Mouse (Mus musculus): Measurements from ENCODE around the gene BC024978.

The BC024978 gene

DNA sequence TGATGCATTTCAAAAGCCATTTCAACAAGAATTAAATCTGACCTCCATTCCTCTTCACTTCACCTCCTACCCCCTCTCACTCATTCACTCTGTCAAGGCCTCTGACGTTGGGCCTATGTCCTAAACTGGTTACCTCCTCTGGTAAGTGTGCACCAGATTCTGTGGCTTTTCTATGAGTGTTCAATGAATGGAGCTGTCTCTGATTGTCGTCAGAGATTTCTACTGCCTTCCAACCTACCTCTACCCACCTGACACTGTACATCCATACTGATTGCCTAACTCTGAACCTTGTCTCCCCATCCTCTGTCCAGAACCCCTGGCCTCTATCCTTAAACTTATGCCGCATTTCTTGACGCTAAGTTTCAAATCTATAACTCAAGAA is 17.6 kb upstream of the BC024978 start:
- in situ Hi-C loops (cut with MseI, MboI), result no loop called here

DNA sequence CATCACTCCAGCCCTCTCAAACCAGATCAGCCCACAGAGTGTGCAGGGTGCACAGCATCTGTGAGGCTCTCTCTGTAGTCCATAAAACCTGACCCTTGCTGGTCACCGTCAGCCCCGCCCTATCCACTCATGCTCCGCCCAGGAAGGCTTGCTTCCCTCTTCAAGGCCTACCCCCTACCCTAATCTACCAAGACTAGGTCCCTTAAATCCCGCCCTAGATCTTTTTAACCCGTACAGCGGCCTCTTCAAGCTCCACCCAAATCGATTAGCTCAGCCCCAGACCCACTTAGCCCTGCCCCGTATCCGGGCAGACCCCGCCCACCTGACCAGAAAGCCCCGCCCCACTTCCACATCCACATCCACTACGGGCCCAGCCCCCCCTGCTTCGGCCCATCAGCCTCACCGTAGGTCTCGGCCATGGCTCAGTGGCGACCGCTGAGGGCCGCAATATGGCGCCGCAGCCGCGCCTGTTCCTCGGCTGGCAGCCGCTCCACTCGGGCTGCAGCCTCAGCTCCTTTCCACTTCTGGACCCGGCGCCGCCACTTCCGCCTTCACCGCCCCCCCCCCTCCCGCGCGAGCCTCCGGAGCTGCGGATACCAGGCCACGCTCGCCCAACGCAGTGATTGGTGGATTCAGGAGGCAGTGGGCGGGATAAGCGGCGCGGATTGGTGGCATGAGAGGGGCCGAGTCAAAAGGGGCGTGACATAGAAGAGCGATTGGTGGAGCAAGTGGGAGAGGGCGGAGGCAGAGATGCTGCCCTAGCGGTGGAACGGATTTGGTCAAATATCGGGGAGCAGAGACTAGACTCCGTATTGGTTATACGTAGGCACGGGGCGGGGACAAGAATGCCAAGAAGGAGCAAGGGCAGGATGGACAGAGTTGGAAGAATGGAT is 17.0 kb upstream of the BC024978 start, which contains the start of gene Rab4b:
Gene Rab4b (minus strand): TSS at position 573 of the 893 bp plus-strand sequence.
- in situ Hi-C loops (cut with MseI, MboI), result no loop called here

DNA sequence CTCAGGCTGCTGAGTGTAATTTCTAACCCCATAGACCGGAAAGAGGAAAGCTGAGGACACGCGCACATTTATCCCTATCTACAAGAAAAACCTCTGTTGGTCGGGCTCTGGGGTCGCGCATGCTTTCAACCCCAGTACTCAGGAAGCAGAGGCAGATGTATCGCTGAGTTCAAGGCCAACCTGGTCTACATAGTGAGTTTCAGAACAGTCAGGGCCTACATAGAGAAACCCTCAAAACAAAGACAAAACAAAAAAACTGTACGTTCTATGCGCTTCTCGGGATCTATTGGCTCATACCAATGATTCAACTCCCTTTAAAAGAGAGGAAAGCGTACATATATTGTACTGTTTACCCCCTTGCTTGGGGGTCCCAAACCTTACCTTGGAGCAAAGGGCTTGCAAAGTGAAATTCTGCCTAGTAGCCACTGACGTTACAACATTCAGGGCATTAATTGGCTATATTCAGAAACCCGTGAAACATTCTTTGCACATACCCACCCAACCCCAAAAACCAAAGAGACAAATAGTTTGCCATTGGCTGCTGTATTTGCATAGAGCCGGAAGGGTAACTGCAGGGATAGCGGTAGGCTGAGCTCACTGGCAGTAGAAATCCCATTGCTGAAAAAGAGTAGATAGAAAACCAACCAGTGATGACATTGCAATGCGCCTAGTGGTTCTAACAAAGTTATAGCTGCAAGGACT is 16.2 kb upstream of the BC024978 start:
- in situ Hi-C loops (cut with MseI, MboI), result no loop called here

DNA sequence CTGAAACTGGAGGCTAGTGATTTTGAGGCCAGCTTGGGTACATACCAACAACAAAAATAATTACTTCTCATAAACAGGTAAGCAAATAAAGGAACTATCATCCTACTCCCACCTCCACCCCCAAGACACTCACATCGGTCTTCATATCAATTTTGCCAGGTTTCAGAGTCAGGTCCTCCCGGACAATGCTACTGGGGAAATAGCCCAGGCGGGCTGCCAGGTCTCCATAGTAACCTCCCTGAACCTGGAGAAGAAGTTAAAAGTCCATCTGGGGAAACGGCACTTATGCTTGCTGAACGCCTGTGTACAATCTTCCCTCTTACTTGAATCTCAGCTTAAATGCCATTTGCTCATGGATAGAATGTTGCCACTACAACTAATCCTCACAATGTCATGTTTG is 15.5 kb upstream of the BC024978 start:
- in situ Hi-C loops (cut with MseI, MboI), result no loop called here

GRCm38 (mm10) chr7:27180837-27181695 is 14.5 kb upstream of the BC024978 start, which contains the start of the genes Gm21983 and Mia:
TSS of gene Gm21983 (minus strand) at chr7:27181086.
TSS of gene Mia (minus strand) at chr7:27181157.
- in situ Hi-C loops (cut with MseI, MboI), result no loop called here

DNA sequence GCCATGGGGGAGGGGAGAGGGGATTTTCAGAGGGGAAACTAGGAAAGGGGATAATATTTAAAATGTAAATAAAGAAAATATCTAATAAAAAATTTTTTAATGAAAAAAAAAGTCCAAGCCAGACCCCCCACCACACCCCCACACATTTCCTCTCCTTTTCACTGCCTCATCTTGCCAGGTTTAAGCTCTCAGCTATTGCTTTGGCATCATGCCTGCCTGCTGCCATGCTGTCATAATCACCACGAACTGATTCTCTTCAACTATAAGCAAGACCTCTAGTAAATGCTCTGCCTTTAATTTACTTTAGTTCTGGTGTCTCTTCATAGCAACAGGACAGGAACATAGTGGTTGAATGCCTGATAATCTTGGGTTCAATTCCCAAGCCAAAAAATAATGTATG is 13.1 kb upstream of the BC024978 start:
- in situ Hi-C loops (cut with MseI, MboI), result no loop called here

DNA sequence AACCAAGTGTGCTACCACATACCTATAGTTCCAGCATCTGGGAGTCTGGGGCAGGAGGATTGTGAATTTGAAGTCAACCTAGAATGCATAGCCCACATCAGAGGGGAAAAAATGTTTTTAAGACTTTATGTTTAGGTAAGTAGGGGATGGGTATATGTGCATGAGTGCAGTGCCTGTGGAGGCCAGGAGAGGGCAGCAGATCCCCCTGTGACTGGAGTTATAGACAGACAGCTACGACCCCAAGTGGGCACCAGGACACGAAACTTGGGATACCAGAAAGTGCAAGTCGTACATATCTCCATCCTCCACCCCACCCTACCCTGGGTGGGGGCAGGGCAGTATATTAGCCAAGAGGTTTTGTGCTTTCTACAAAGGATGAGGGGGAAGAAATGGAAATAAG is 10.6 kb upstream of the BC024978 start:
- in situ Hi-C loops (cut with MseI, MboI), result no loop called here

- in situ Hi-C loops (cut with MseI, MboI), result no loop called here
These were observed 9.6 kb upstream of the BC024978 start for GRCm38 (mm10) chr7:27185986-27186385.

- in situ Hi-C loops (cut with MseI, MboI), result no loop called here
These were observed 6.2 kb upstream of the BC024978 start for GRCm38 (mm10) chr7:27189271-27189931.

- in situ Hi-C loops (cut with MseI, MboI), result no loop called here
These were observed 3.1 kb upstream of the BC024978 start for GRCm38 (mm10) chr7:27192434-27192833.

DNA sequence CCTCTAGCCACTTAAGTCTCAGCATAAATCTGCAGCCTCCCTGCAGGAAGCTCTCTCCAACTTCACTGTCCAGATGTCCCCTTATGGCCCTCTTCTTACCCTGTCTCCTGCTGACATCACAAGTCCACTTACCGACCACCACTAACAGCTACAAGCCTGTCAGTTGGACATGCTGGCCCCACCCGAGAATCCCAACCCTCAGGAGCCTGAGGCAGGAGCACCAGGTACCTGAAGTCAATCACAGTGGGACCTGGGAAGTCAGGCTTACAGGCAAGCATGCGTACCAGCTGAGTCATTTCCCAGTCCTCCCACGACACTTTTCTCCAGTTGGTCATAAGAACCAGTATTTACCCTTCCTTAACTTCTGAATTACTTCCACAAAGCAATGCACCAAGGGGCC is 1.9 kb upstream of the BC024978 start:
- in situ Hi-C loops (cut with MseI, MboI), result no loop called here

DNA sequence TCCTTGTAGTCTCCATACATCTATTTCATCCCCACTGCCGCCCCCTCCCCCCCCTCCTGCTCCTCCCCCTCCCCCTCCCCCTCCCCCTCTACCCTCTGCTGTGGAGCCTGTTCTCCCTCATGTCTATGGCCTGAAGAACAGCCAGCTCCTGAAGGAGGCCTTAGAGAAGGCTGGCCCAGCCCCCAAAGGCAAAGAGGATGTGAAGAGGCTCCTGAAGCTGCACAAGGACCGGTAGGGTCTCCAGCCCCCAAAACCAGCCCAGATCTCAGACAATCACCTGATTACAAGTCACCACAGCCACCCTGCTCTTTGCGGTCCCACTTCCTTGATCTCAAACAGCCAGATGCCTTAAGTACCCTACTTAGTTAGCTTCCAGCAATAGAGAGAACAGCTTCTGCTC is 1.6 kb downstream of the BC024978 start:
- in situ Hi-C loops (cut with MseI, MboI), result no loop called here

- in situ Hi-C loops (cut with MseI, MboI), result no loop called here
These were observed 2.1 kb downstream of the BC024978 start for GRCm38 (mm10) chr7:27197634-27198033.

DNA sequence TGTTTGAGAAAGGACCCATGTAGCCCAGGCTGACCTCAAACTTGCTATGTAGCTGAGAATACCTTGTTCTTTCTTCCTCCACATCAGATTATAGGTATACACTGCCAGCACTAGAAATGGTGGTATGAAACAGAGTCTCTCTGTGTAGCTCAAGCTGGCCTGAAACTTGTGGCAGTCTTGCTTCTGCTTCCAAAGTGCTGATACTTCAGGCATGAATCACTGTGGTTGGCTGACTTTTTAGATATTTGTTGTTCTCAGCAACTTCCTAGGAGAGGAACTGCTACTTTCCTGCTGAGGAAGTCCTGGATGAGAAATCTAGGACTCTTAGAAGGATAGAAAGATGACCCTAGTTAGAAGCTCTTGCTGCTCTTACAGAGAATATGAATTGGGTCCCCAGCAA is 2.8 kb downstream of the BC024978 start:
- in situ Hi-C loops (cut with MseI, MboI), result no loop called here

GRCm38 (mm10) chr7:27198779-27199178 is 3.2 kb downstream of the BC024978 start:
- in situ Hi-C loops (cut with MseI, MboI), result no loop called here

DNA sequence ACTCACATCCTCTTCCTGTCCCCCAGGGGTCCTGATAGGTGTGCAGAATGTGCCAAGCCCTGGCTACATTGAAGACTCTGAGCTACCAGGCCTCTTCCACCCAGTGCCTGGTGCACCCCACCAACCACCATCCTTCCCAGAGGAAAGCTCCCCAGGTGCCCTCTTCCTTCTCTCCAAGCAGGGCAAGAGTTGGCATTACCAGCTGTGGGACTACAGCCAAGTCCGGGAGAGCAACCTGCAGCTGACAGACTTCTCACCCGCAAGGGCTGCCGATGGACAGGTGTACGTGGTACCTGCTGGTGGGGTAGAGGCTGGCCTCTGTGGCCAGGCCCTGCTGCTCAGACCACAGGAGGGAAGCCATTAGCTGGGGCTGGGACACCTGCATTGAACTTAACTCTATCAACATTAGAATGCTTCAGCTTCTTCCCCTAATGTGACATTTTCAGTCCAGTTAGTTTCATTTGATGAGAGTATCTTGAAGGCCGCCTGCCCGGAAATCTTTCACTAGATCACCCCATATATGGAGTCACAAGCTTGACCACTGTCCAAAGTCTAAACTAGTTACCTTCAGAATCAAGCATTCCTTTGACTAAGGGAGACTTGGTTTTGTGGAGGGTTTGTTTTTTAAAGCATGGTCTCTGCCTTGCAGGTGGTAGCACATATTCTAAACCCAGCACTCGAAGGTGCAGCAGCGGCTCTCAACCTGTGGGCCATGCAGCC is 8.3 kb downstream of the BC024978 start:
- in situ Hi-C loops (cut with MseI, MboI), result no loop called here

DNA sequence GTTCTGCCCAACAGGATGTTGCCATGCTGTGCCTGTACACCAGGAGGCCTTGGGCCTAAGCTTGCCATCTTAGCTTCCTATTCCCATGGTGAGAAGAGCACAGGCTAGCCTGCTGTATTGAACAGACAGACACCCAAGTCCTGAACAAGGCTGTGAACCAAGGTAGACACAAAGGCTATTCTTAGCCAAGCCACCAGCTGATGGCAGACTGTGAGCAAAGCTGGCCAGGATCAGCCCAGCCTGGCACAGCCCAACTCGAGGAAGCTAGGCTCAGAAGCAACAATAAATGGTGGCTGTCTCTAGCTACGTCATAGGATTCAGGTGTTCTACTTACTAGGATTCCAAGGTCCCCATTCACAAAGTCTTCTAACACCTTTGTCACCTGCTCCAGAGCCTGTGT is 17.0 kb downstream of the BC024978 start:
- in situ Hi-C loops (cut with MseI, MboI), result no loop called here

- in situ Hi-C loops (cut with MseI, MboI), result no loop called here
These were observed 23.0 kb downstream of the BC024978 start for GRCm38 (mm10) chr7:27218586-27218985.

DNA sequence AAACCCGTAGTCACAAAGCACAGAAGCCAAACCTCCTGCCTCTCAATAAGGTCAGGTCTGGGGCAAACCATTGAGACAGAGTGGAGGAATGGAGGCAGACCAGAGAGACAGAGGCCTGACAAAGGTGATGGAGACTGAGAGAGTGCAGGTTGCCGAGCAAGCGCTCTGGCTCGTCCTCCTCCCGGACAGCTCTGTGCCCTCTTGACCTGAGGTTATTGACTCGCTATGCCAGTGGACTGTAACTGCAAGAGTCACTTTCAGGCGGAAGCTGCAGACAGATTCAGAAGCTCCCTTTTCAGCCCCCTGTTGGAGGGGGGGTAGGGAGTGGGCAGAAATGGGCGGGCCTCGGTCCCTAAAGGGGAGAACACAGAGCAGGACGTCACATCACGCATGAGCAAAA is 24.4 kb downstream of the BC024978 start:
- in situ Hi-C loops (cut with MseI, MboI), result no loop called here

DNA sequence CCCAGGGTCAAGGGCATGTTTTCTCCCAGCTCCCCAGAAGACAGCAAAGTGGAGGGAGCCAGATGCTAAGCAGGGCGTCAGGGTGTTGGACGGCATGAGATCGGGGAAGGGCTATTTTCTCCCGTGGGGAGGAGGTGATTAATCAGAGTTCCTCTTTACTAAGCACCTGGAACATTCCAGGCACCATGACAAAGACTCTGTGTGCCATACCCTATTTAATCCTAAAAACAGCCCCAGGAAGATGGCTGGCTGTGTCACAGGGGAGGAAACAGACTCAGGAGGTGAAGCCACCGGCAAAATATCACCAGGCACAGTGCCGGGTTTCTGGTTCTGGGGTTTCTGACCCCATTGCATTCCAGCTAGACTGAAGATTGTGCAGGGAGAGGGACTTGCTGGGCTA is 26.4 kb downstream of the BC024978 start:
- in situ Hi-C loops (cut with MseI, MboI), result no loop called here

DNA sequence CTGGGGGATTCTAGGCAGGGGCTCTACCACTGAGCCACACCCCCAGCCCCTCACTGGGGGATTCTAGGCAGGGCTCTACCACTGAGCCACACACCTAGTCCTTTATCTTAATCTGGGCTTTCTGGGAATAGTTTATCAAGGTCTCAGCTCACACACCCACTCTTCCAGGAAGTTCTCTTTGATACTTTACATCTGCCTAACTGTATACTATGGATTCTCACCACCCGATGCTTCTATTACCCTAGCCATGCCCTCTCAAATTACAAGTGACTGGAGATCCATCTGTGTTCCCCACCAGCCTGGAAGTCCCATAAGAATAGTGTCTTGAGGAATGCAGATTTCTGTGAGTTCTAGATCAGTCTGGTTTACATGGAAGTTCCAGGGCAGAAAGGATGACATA is 27.0 kb downstream of the BC024978 start:
- in situ Hi-C loops (cut with MseI, MboI), result no loop called here
